Mouse (Mus musculus): Measurements from ENCODE around the gene Tfeb.

GRCm38 (mm10) chr17:47730633-47731575, 5.9 kb upstream of the Tfeb start:
- no peak for TF ChIP-seq CTCF (IDR thresholded peaks at IDR 0.05; ENCODE audit: borderline replicate concordance, extremely low read depth, insufficient read depth, insufficient read length)
- TF ChIP-seq POLR2A (IDR thresholded peaks at IDR 0.05; ENCODE audit: borderline replicate concordance, extremely low read depth, insufficient read depth, insufficient read length, poor library complexity, severe bottlenecking): no peak
